8 mouse cellular contexts compared by ENCODE assay signal in genomic region chr4:65604504-65605150, GRCm38 (mm10). TPM values are rescaled to one million over a fixed set of nuclear protein-coding genes. Genes with fewer than 3 reads are reported as not detected.
DNase-seq lines count a peak whose midpoint lies in the region; ATAC-seq lines count a peak whose summit lies in the region.

TSS of gene Trim32 (plus strand) at chr4:65604986.

- H3K9me3 ChIP-seq in hindbrain, embryonic 16.5 days (ENCODE audit: control insufficient read depth, low read length) = no peaks in the 10 kb centered on the region

- peak; percentile 92 for DNase-seq in T-cell, adult 2 months (ENCODE audit: low spot score)
- peak; percentile 100 for DNase-seq in cerebellum, postnatal 25 days
- DNase-seq in gastrocnemius, adult 18-20 months (ENCODE audit: low spot score) = peak; percentile 99
- peak; percentile 100 for DNase-seq in left cerebral cortex, adult 18-20 months (ENCODE audit: low spot score in 2 of 2)
- peak; percentile 98 for DNase-seq in right cerebral cortex, adult 18-20 months
- peak; percentile 99 for DNase-seq in urinary bladder, postnatal 10 days (ENCODE audit: low spot score)

- no peaks in the 10 kb centered on the region for H3K27me3 ChIP-seq in hindbrain, embryonic 16.5 days (replicated peaks; ENCODE audit: control insufficient read depth, insufficient read depth, low read length)

- peaks cover 15% of the 10 kb centered on the region for H3K4me1 ChIP-seq in hindbrain, embryonic 16.5 days (ENCODE audit: control insufficient read depth, insufficient read depth, low read depth, low read length)

- H3K36me3 ChIP-seq in hindbrain, embryonic 16.5 days (ENCODE audit: control insufficient read depth, insufficient read depth, low read length) = no peaks in the 10 kb centered on the region
- H3K36me3 ChIP-seq in macrophage (ENCODE audit: inconsistent target) = no peaks in the 10 kb centered on the region

- peak within 1 kb of the TSS; percentile 86 for H3K27ac ChIP-seq in hindbrain, embryonic 16.5 days (ENCODE audit: low read depth, low read length)
- 0 out of 2 replicates have a peak within 1 kb of the TSS, but pooled peaks have one; percentile 27 for H3K27ac ChIP-seq in macrophage

- WGBS in hindbrain, embryonic 16.5 days = 3% methylated on average over 33 of the region's 33 CpGs
- 10% methylated on average over 33 of the region's 33 CpGs for WGBS in macrophage (ENCODE audit: missing documents)

- peak within 1 kb of the TSS; percentile 67 for H3K4me2 ChIP-seq in hindbrain, embryonic 16.5 days (ENCODE audit: low read length)

- H3K4me3 ChIP-seq in hindbrain, embryonic 16.5 days (ENCODE audit: low read length) = peak within 1 kb of the TSS; percentile 66
- H3K4me3 ChIP-seq in macrophage (ENCODE audit: inconsistent target) = peak within 1 kb of the TSS; percentile 89

- ATAC-seq in hindbrain, embryonic 16.5 days = peak; percentile 97

- peak within 1 kb of the TSS; percentile 87 for H3K9ac ChIP-seq in hindbrain, embryonic 16.5 days (ENCODE audit: low read depth, low read length)

- H3K79me2 ChIP-seq in macrophage (ENCODE audit: inconsistent target) = peaks cover 39% of the 10 kb centered on the region; the same call in 1 of the 2 replicates

RNA-seq across cellular contexts. Expression of gene Trim32, which starts in this region (rescaled TPM):
- total RNA-seq in gastrocnemius, adult 18-20 months (2021) = 10 to 100 TPM; 11.8 to 13.0 TPM
- 194 and 211 TPM in 2 replicates for polyA plus RNA-seq in hindbrain, embryonic 16.5 days (2015; fragmentation: Nextera tagmentation; extraction: Ambion mirVana)
- 100 to 1,000 TPM; 245 to 246 TPM for total RNA-seq in left cerebral cortex, adult 18-20 months (2021)
- 1 to 10 TPM in 23 of 26 experiments, under 1 TPM in 3; 0.24 to 8.5 (median 2.5) TPM for total RNA-seq in macrophage (2018; cell fraction: chromatin; rRNA removed)
- total RNA-seq in macrophage (2018; cell fraction: cytosol; rRNA removed) = 10 to 100 TPM in 5 of 26 experiments, 1 to 10 TPM in 21; 2.9 to 12.1 (median 7.0) TPM
- 10 to 100 TPM in 2 of 26 experiments, 1 to 10 TPM in 24; 2.0 to 10.3 (median 4.4) TPM for total RNA-seq in macrophage (2018; cell fraction: nucleus; rRNA removed)
- polyA plus RNA-seq in macrophage (2018) = 6.3 to 9.6 TPM (median 8.7 TPM) in 3 replicates

Comparison
In these comparisons a context has a peak if more than half of its experiments do, and no peak if none do; other contexts are left out.
1. Peak in every context shown above with its lines: DNase-seq, ATAC-seq, H3K4me3 ChIP-seq and H3K27ac ChIP-seq.
2. RNA of gene Trim32 (total RNA-seq): 245 to 246 TPM in left cerebral cortex, adult 18-20 months; 11.8 to 13.0 TPM in gastrocnemius, adult 18-20 months; every median in the first group is over 10 times any median in the second.
3. RNA of gene Trim32 (polyA plus RNA-seq): 194 to 211 TPM in hindbrain, embryonic 16.5 days; 6.3 to 9.6 TPM in macrophage; every median in the first group is over 10 times any median in the second.